Mouse (Mus musculus) forebrain, embryonic 13.5 days (tissue): ENCODE results near the gene Cnnm3. TPM values are rescaled to one million over a fixed set of nuclear protein-coding genes. Genes with fewer than 3 reads are reported as not detected.
A peak's percentile ranks its signal among the peaks of the same experiment; 100 is the strongest.

Source experiments
- ATAC-seq: fragments of 200-750 bp; cut with Nextera tagmentation; 2 replicates; pipeline ENCODE4 v1.8.0; 2017
- H3K27ac ChIP-seq: fragments of 300-500 bp; sonication (generic); 2 replicates; pipeline ENCODE4 v1.5.1; 2015; ENCODE audit warnings: inconsistent platforms, mild to moderate bottlenecking, moderate library complexity
- H3K27me3 ChIP-seq: fragments of 300-500 bp; sonication (generic); 2 replicates; pipeline ENCODE4 v1.6.1; 2015; ENCODE audit warnings: mild to moderate bottlenecking, inconsistent platforms
- H3K36me3 ChIP-seq: fragments of 300-500 bp; sonication (generic); 2 replicates; pipeline ENCODE4 v1.6.1; 2015; ENCODE audit warnings: mild to moderate bottlenecking, inconsistent platforms; ENCODE audit not compliant: poor library complexity, severe bottlenecking
- H3K4me1 ChIP-seq: fragments of 300-500 bp; sonication (generic); 2 replicates; pipeline ENCODE4 v1.6.1; 2015; ENCODE audit warnings: inconsistent platforms
- H3K4me2 ChIP-seq: fragments of 300-500 bp; sonication (generic); 2 replicates; pipeline ENCODE4 v1.6.1; 2015; ENCODE audit warnings: inconsistent platforms, mild to moderate bottlenecking, moderate library complexity
- H3K4me3 ChIP-seq: fragments of 300-500 bp; sonication (generic); 2 replicates; pipeline ENCODE4 v1.5.1; 2015; ENCODE audit warnings: mild to moderate bottlenecking, inconsistent platforms
- H3K9ac ChIP-seq: fragments of 300-500 bp; sonication (generic); 2 replicates; pipeline ENCODE4 v1.6.1; 2015; ENCODE audit warnings: mild to moderate bottlenecking, inconsistent platforms
- H3K9me3 ChIP-seq: fragments of 300-500 bp; sonication (generic); replicated peaks from 2 replicates; pipeline ENCODE4 v1.6.1; 2016; ENCODE audit warnings: inconsistent platforms
- WGBS: fragments of 180-500 bp; shearing (Covaris S2); methylation state at CpG from one replicate; pipeline ENCODE4 v1.1.7; 2015; 5-methylcytosine and 5-hydroxymethylcytosine counted together
- polyA plus RNA-seq: library from polyadenylated mRNA; unstranded; fragments of >200 nt; fragmentation: Nextera tagmentation; extraction: Ambion mirVana; gene quantifications from 2 replicates; pipeline ENCODE4 v1.2.1, GENCODE M21; 2015

Gene Cnnm3
- polyA plus RNA-seq, 1 experiment from 2014 or later = 5.3 TPM

DNA sequence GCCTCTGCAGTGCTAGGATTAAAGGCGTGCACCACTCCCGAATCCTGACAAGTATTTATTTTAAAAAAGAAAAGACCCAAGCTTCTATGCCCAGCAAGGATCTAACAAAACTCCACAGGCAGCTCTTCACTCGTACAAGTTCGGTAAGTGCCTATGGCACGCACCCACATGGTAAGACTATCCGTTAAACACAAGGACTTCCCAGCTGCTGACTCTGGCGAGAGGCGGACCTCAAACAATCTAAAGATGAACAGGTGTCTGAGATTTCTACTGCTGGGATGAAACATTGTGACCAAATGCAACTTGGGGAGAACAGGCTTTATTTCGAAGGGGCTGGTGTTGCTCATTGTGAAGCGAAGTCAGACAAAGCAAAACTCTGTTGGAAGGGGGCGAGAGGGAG, 28.5 kb downstream of the Cnnm3 start:
- 89% methylated on average over 11 of the region's 11 CpGs for WGBS
- H3K4me1 ChIP-seq = peaks cover 5% of the 10 kb centered on the region
- H3K36me3 ChIP-seq = peaks cover 38% of the 10 kb centered on the region
- H3K4me2 ChIP-seq = no peak overlapping the region
- H3K9me3 ChIP-seq = no peaks in the 10 kb centered on the region
- no peak overlapping the region for H3K27ac ChIP-seq
- no peak overlapping the region for H3K9ac ChIP-seq
- no peaks in the 10 kb centered on the region for H3K27me3 ChIP-seq
- no peak for ATAC-seq
- no peak overlapping the region for H3K4me3 ChIP-seq

DNA sequence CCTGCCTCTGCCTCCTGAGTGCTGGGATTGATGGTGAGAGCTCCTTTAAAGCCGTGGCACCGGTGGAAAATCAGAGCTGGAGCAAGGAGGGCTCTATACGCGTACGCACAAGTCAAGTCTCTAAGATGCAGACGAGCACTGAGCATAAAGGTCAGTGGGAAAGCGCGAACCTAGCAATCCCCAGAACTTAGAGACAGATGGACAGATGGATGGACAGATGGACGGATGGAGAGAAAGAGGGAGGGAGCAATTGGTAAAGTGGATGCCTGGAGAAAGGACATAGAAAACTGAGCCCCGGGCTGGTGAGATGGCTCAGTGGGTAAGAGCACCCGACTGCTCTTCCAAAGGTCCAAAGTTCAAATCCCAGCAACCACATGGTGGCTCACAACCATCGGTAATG, 29.1 kb downstream of the Cnnm3 start:
- Histone ChIP-seq H3K36me3 (peaks cover 38% of the 10 kb centered on the region), H3K27me3 (no peaks in the 10 kb centered on the region), H3K9ac (no peak overlapping the region), H3K4me1 (peaks cover 5% of the 10 kb centered on the region), H3K4me3 (no peak overlapping the region), H3K4me2 (no peak overlapping the region), H3K27ac (no peak overlapping the region), H3K9me3 (no peaks in the 10 kb centered on the region)
- 93% methylated on average over 12 of the region's 12 CpGs for WGBS
- ATAC-seq = no peak

DNA sequence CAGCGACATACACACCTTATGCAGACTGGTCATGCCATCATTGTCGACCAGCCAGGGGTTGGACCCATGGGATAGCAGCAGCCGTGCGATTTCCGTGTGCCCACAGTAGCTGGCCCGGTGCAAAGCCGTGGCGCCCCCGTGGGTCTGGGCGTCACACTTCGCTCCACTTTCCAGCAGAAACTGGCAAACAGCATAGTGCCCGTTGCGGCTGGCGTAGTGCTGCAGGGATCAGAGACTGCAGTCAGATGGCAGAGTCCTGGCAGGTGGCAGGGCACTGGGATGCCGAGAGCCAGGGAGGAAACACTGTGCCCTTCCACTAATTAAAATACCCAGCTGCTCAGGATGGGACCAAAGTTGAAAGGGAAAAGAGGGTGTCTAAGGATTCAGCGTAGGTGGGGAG, 30.2 kb downstream of the Cnnm3 start:
- Histone ChIP-seq H3K4me2 (no peak overlapping the region), H3K4me3 (no peak overlapping the region), H3K27ac (no peak overlapping the region), H3K36me3 (peaks cover 38% of the 10 kb centered on the region), H3K9me3 (no peaks in the 10 kb centered on the region), H3K27me3 (no peaks in the 10 kb centered on the region), H3K9ac (no peak overlapping the region), H3K4me1 (peaks cover 12% of the 10 kb centered on the region)
- WGBS = 92% methylated on average over 16 of the region's 16 CpGs
- ATAC-seq = no peak

DNA sequence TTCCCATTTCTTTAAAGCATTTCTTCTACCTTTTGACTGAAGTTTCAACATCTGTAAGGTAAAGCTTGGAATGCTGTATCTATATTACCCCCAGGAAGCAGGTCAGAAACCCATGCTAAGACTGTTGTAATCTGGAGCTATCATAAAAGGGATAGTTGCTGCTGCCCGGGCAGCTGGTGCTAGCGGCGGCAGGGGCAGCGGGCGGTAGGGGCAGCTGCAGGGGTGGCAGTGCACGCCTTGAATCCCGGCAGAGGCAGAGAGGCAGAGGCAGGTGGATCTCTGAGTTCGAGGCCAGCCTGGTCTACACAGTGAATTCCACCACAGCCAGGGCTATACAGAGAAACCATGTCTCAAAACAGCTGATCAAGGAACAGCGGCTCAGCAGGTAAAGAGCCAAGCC, 31.3 kb downstream of the Cnnm3 start:
- Histone ChIP-seq H3K27ac (no peak overlapping the region), H3K27me3 (no peaks in the 10 kb centered on the region), H3K9ac (no peak overlapping the region), H3K4me2 (no peak overlapping the region), H3K4me1 (peaks cover 14% of the 10 kb centered on the region), H3K9me3 (no peaks in the 10 kb centered on the region), H3K36me3 (peaks cover 39% of the 10 kb centered on the region), H3K4me3 (no peak overlapping the region)
- WGBS = 96% methylated on average over 9 of the region's 9 CpGs
- ATAC-seq = no peak

DNA sequence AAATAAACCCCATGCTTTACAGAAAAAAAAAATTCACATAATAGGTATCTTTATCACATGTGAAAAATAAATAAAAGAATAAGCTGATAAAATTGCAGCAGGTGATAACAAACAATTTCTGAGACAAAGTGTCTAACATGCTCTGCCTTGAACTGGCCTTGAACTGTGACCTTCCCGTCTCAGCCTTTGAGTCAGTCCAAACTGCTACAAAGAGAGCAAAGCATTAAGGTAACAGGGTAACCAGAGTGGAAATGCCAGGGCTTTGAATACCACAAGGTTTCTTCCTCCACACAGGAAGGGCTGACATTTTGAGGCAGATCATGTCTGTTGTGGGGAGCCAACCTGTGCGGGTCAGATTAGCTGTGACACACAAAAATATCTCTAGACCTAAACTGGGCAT, 33.7 kb downstream of the Cnnm3 start:
- Histone ChIP-seq H3K4me2 (no peak overlapping the region), H3K27me3 (no peaks in the 10 kb centered on the region), H3K27ac (no peak overlapping the region), H3K9me3 (no peaks in the 10 kb centered on the region), H3K9ac (no peak overlapping the region), H3K4me1 (peaks cover 31% of the 10 kb centered on the region), H3K4me3 (no peak overlapping the region), H3K36me3 (peaks cover 44% of the 10 kb centered on the region)
- 87% methylated on average over 2 of the region's 2 CpGs for WGBS
- no peak for ATAC-seq

DNA sequence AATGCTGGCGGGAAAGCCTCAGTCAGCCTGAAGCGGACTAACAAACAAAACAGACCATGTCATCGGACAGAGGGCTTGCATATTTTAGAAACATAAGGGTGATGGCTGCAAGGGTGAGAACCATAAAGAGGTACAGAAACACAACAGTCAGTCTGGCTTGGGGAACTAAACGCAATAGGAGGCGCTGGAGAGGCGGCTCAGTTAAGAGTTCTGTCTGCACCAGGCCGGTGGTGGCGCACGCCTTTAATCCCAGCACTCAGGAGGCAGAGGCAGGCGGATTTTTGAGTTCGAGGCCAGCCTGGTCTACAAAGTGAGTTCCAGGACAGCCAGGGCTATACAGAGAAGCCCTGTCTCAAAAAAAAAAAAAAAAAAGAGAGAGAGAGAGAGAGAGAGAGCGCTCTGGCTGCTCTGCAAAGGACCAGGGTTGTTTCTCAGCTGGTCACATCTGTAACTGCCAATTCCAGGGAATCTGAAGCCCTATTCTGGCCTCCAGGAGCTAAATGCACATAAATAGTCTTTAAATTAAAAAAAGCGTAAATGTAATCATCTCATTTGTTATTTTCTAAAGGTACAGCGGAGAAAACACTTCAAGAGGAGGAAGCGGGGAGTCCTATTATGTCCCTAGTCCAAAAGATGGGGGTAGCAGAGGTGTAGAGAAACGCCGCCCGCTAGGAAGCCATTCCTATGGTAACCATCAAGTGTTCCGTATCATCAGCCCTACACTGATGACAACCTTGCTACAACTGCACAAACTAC, 34.4 kb downstream of the Cnnm3 start:
- ATAC-seq = no peak
- no peaks in the 10 kb centered on the region for H3K9me3 ChIP-seq
- H3K36me3 ChIP-seq = peaks cover 45% of the 10 kb centered on the region
- peak overlapping the region; percentile 63 for H3K4me3 ChIP-seq
- H3K4me1 ChIP-seq = peaks cover 31% of the 10 kb centered on the region
- H3K27me3 ChIP-seq = no peaks in the 10 kb centered on the region
- H3K27ac ChIP-seq = no peak overlapping the region
- 69% methylated on average over 19 of the region's 19 CpGs for WGBS
- H3K4me2 ChIP-seq = peak overlapping the region; percentile 76
- H3K9ac ChIP-seq = peak overlapping the region; percentile 81; the same call in 1 of the 2 replicates

DNA sequence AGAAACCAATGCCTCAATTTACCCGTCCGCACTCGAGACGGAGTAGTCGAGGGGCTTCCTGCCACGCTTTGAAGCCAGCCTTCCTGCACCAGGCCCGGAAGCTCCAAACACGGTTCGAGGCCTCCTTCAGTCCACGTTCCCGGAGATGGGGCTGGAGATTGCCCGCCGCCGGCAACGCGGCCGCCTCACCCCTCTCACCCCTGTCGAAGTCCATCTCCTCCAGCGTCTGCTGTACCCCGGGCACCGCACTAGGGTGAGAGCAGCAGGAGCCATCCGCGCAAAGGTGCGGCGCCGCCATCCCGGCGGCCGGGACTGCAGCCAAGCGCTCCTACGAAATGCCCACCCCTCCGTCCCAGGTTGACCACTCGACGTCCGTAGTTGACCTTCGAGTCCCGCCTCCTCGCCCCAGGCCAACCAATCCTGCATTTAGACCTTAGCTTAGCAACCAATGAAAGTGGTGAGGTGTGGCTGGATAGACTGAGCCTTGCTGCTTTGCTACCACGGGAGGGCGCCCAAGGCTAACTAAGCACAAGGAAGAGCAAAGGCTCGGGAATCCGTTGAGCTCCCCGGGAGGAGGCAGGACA, 35.3 kb downstream of the Cnnm3 start, which contains the start of gene Ankrd39:
Gene Ankrd39 (minus strand): TSS at position 558 of the 584 bp plus-strand sequence.
- ATAC-seq = peak; percentile 98
- under 1% methylated on average over 43 of the region's 43 CpGs for WGBS
- Histone ChIP-seq H3K4me1 (peaks cover 35% of the 10 kb centered on the region), H3K9ac (peak within 1 kb of the TSS; percentile 81), H3K27ac (peak within 1 kb of the TSS; percentile 49), H3K36me3 (peaks cover 46% of the 10 kb centered on the region), H3K27me3 (no peaks in the 10 kb centered on the region), H3K9me3 (no peaks in the 10 kb centered on the region), H3K4me2 (peak within 1 kb of the TSS; percentile 76), H3K4me3 (peak within 1 kb of the TSS; percentile 63)

DNA sequence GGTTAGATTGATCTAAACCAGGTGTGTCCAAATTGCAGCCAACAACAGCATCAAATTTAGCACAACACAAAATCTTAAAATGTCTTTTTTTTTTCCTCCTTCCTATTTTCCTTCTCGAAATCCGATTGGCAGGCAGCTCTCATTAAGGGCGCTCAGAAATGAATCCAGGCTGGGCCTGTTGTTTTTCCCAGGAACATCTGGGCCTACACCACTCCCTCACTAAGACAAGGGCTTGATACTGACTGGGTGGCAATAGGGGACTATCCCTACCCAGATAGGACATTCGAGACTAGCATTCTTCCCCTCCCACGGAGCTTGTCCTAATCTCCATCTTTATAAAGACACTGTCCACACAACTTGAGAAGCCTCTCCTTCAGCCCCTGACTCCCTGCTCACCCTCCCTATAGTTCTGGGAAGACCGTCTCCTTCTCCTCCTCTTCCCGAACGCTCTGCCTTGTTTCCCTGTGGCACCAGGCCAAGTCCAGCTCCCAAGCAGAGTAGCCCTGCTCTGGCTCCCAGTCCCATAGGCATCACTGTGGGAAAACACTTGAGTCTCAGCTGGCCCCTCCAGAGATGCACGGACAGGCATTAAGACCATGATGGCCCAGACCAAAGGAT, 36.4 kb downstream of the Cnnm3 start:
- Histone ChIP-seq H3K27ac (peak overlapping the region; percentile 49), H3K9ac (peak overlapping the region; percentile 52), H3K27me3 (no peaks in the 10 kb centered on the region), H3K4me3 (no peak overlapping the region), H3K36me3 (peaks cover 52% of the 10 kb centered on the region), H3K9me3 (no peaks in the 10 kb centered on the region), H3K4me1 (peaks cover 38% of the 10 kb centered on the region), H3K4me2 (no peak overlapping the region)
- no peak for ATAC-seq
- 22% methylated on average over 9 of the region's 9 CpGs for WGBS

DNA sequence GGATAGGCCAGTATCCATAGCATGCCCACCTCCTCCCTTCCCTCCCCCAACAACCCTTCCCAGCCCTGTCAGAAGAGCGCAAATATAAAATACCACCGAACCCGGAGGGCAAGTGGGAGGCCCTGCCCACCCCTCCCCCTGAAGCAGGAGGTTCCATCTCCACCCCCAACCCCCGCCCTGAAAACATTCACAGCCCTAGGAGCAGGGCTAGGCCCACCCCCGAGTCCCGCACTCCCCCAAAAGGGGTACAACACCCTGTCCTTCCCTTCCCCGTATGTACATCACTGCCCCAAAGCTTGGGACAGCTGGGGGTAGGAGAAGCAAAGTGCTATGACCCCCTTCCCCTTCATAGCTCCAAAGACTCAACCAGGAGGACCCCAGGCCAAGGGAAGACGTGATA, 37.1 kb downstream of the Cnnm3 start:
- Histone ChIP-seq H3K9ac (no peak overlapping the region), H3K27me3 (no peaks in the 10 kb centered on the region), H3K4me2 (no peak overlapping the region), H3K4me3 (no peak overlapping the region), H3K36me3 (peaks cover 59% of the 10 kb centered on the region), H3K4me1 (peaks cover 40% of the 10 kb centered on the region), H3K9me3 (no peaks in the 10 kb centered on the region), H3K27ac (0 out of 2 replicates have a peak overlapping the region, but pooled peaks have one; percentile 16)
- no peak for ATAC-seq
- WGBS = 63% methylated on average over 8 of the region's 8 CpGs

DNA sequence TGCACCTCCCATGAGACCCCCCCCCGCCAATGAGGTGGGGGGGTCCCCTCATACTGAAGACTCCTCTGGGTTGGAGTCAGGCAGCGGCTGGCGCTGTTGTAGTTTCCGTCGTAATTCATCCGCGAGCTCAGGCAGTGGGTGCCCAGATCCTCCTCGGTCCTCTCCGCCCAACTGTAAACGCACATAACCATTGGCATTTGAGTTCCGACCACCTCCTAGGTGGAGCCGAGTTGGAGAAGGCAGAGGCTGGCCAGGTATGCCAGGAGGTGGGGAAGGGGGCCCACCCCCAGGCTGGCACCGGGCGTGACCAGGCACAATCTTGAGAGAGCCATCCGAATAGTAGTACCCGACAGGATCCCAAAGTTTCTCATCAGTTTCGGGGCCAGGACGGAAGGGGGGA, 37.8 kb downstream of the Cnnm3 start:
- Histone ChIP-seq H3K36me3 (peaks cover 66% of the 10 kb centered on the region), H3K9ac (no peak overlapping the region), H3K4me2 (no peak overlapping the region), H3K9me3 (no peaks in the 10 kb centered on the region), H3K4me3 (no peak overlapping the region), H3K4me1 (peaks cover 47% of the 10 kb centered on the region), H3K27me3 (no peaks in the 10 kb centered on the region), H3K27ac (no peak overlapping the region)
- WGBS = 90% methylated on average over 18 of the region's 18 CpGs
- ATAC-seq = no peak

DNA sequence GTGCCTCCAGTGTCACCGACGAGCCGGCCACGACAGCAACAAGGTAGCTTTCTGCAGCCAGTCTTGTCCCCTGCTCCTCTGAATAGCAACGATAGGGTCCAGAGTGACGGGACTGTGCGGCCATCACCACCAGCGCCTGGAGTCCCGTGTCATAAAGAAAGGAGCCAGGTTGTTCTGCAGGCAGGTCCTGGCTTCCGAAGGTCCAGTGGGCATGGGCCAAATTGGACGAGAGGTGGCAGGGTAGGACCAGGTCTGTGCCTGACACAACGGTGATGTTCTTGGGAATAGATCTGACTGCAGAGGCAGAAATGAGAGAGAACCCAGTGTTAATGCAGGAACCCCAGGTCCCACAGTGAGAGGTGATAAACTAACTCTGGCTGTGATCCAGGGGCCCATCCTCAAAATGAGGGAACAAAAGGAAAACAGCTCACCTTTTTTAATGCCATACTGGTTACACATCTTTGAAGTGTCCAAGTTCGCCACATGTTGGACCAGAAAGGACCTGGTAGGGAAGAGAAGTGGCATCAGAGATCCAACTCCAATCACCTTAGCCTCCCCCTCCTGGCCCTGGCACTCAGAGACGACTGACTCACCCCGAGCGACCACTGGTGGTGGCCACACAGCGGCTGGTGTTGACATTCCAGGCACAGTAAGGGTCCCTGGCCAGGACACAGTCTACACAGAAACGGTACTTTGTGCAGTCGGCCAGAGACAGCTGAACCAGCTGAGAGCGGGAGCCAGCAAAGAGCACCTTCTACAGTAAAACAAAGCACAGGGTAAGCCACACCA, 38.6 kb downstream of the Cnnm3 start:
- no peak for ATAC-seq
- H3K27ac ChIP-seq = no peak overlapping the region
- no peak overlapping the region for H3K4me2 ChIP-seq
- WGBS = 79% methylated on average over 20 of the region's 20 CpGs
- no peak overlapping the region for H3K9ac ChIP-seq
- H3K36me3 ChIP-seq = peaks cover 74% of the 10 kb centered on the region
- no peaks in the 10 kb centered on the region for H3K27me3 ChIP-seq
- no peaks in the 10 kb centered on the region for H3K9me3 ChIP-seq
- peaks cover 55% of the 10 kb centered on the region for H3K4me1 ChIP-seq
- H3K4me3 ChIP-seq = no peak overlapping the region

DNA sequence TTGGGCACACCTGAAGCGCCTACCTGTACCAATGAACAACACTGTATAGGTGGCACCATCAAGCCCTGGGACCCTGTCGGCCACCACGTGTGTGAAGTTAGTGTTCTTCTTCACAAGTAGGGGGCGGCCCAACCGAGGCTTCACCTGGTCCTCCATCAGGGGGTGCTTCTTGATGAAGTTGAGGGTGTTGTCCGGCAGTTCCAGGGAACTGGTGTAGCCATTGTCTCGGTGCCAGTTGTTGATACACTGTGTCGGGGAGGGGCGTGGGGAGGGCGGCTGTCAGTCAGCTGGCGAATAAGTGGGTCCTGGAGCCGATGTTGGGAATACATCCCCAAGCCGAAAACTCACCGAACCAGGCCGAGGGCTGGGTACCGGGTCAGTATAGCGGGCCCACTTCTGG, 40.2 kb downstream of the Cnnm3 start:
- H3K9me3 ChIP-seq = no peaks in the 10 kb centered on the region
- peaks cover 75% of the 10 kb centered on the region for H3K36me3 ChIP-seq
- peaks cover 55% of the 10 kb centered on the region for H3K4me1 ChIP-seq

More for the DNA sequence above, 40.2 kb downstream of the Cnnm3 start:
- WGBS = 90% methylated on average over 17 of the region's 17 CpGs
- H3K27me3 ChIP-seq = no peaks in the 10 kb centered on the region
- H3K9ac ChIP-seq = no peak overlapping the region
- ATAC-seq = no peak
- no peak overlapping the region for H3K27ac ChIP-seq
- H3K4me2 ChIP-seq = no peak overlapping the region
- H3K4me3 ChIP-seq = no peak overlapping the region
